Mouse (Mus musculus): ENCODE results near the gene Parp8.

The Parp8 gene

GRCm38 (mm10) chr13:116967459-116967858, 57.9 kb downstream of the Parp8 start:
- peak; percentile 40 for DNase-seq (ENCODE audit: low read depth, low spot score)

DNA sequence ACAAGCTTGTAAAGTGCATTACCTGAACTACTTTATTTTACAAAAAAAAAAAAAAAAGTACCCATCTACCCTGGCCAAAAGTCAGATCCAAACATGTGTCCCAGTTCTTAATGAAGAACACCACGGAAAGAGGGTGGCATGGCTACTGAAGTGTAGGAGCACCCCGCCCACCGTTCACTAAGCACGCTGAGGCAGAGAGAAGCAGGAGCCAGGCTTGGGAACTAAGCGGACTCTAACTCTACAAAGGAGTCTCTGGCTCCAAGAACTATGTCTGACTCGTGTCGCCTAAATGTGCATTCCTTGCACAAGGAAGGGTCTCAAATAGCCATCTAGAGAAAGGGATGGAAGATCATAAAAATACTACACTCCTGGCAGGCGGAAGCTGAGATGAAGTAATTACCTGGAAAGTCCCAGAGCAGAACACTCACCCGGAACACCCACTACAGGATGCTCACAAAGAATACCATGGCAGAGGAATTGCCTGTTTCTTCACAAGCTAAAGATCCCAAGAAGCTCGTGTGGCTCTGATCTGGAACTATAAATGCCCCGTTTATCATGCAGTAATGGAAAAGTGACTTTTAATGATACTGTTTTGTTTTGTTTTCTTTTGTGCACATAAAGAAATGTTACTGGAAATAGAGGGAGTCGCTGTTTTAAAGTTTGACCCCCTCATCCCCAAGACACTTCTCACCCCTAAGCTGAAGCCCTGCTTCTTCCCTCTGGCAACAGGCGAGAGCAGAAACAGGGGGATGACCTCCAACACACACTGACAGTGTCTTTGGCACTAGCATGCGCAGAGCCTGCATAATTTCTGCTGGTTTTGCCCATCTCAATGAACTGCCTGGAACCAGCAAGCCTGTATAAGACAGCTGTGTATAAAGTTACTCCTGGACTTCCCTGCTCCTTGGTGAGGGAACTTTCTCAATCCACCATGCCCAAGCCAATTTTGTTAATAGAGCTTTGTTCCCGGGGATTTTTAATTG, 62.6 kb downstream of the Parp8 start:
- DNase-seq (ENCODE audit: low read depth, low spot score): no peak

- no peak for DNase-seq (ENCODE audit: low read depth, low spot score)
Observed at GRCm38 (mm10) chr13:116958776-116959589, 66.4 kb downstream of the Parp8 start.

GRCm38 (mm10) chr13:116957577-116957976, 67.8 kb downstream of the Parp8 start:
- DNase-seq (ENCODE audit: low read depth, low spot score): no peak

DNA sequence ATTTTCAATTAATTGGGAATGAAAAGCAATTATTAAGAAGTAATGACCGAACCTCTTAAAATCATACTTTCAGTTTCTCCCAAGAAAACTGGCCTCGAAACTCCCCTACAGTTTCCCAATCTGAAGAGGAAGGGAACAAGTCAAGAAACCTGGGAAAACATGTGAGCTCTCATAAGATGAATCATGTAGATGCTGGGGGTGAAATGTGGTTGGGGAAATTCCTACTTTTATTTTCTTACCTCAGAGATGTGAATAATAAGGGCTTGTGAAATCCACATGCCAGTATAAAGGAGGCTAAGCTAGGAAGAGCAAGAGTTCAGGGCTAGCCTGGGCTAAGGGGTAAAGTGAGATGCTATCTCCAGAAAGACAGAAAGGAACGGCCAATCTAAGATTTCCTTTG, 74.0 kb downstream of the Parp8 start:
- DNase-seq (ENCODE audit: low read depth, low spot score): no peak

DNA sequence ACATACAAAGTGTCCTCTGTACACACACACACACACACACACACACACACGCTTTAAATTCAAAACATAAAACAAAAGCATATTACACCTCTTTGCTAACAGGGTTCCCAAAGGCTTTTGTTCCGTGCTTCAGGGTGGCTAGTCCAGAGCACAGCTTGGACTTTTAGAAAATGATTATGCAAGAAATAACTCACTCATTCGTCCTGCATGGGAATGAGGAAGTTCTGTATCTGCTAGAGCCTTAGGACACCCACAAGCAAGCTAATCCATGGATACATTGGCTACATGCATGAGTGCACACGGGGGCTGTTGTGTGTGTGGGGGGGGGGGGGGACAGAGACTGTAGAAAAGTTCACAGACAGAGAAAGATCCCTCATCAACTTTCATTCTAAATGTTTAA, 75.8 kb downstream of the Parp8 start:
- DNase-seq (ENCODE audit: low read depth, low spot score): no peak

- DNase-seq (ENCODE audit: low read depth, low spot score): no peak
Observed at GRCm38 (mm10) chr13:116949056-116949455, 76.3 kb downstream of the Parp8 start.

- no peak for DNase-seq (ENCODE audit: low read depth, low spot score)
Observed at GRCm38 (mm10) chr13:116948299-116948659, 77.1 kb downstream of the Parp8 start.

DNA sequence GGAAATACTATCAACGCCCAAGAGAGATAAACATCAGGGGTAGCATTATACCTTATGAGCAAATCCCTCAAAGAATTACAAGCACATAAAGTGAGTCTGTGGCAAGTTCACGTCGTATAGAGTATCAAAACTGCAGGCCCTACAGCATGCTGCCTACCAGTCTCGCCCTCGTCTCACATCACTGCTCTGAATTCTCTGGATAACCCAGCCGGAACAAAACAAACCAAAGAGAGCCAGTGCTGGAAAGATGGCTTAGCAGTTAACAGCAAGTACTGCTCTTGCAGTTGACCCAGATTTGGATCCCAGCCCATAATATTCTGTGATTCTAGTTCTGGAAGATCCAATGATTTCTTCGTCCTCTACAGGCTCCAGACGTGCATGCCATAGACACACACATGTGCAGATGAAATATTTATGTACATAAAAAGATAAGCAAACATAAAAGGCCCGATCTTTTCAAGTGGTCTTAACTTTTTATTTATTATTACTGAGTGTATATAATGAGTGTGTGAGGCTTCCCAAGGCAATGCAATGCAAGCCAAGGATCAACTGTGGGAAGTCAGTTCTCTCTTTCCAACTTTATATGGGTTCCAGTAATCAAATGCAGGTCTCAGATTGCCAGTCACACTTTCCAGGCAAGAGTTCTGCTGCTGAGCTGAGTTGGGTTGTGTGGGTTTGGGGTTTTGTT, 77.6 kb downstream of the Parp8 start:
- no peak for DNase-seq (ENCODE audit: low read depth, low spot score)

GRCm38 (mm10) chr13:116946566-116946965, 78.8 kb downstream of the Parp8 start:
- DNase-seq (ENCODE audit: low read depth, low spot score): no peak

DNA sequence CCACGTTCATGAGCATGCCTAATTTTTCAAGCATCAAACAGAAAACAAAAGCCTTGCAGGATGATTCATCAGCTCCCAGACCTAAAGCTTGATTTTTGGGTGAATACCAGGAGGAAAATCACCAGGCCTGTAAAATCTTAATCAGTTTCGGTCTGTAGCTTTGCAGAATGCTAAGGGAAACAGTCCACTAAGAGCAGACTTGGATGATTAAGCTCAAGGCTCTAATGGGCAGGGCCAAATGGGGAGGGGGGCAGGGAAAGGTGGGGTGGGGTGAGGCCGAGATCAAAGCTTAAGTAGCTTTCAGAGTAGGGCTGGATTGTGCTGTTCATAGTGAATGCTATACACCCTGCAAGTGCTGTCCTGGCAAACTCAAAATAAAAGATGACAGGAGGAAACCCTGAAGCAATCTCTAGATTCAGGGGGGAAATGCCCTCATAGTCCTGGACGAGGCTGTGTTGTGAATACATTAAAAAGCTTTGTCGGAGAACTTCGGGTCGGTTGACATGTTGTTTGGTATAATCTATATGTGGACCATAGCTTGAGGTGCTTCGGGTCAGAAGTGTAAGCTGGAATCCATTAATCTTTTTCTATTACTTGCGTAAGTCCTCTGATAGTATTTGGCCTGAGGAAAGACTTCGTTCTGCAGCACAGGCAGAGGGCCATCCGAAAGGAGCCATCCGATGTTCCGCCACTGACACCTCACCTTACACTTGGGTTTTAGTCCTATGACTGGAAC, 83.9 kb downstream of the Parp8 start:
- DNase-seq (ENCODE audit: low read depth, low spot score): no peak

DNA sequence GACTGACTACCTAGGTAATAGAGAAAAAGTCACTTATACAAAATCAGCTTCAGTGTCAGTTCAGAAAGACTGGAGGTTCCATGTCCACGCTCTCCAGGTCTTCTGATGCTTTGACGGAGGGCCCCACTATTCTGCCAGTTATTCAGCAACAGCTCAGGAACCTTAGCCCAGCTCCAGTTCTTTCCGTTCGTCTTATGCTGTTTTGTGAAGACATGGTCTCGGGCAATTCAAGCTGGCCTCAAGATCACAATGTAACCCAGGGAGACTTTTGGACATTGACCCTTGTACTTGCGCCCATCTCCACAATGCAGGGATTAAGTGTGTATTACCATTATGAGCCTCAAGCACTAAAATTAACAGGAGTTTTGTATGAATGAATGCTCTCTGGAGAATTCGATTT, 84.6 kb downstream of the Parp8 start:
- DNase-seq (ENCODE audit: low read depth, low spot score): no peak

DNA sequence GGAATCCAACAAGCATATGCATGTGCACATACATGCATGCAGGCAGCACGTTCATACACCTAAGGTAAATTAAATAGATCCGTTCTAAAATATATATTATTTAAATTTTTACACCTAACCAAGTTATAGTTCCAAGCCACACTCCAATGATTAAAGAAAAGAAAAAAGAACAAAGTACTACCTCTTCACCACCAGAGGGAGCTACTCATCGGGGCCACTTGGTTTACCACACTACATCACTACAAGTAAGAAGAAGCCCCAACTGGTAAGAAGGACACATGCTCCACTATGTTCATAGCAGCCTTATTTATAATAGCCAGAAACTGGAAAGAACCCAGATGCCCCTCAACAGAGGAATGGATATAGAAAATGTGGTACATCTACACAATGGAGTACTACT, 88.3 kb downstream of the Parp8 start:
- DNase-seq (ENCODE audit: low read depth, low spot score): peak; percentile 64

GRCm38 (mm10) chr13:116917387-116917930, 107.9 kb downstream of the Parp8 start:
- no peak for DNase-seq (ENCODE audit: low read depth, low spot score)

DNA sequence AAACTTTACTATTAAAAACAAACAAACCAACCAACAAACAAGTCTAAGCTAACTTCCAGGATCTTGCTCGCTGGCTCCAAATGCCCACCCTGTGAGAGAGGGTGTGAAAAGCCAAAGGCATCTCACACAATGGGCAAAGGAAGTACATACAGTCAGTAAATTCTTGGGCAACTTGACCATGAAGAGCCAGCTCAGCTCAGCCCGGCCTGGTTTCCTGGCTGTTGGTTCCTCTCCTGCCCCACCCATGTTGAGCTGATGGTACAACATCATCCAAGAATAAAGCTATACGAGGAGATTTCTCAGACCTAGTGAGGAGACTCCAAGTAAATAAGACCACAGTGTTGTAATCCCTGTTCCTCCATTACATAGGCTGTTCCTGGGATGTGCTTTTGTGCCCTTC, 117.1 kb downstream of the Parp8 start:
- DNase-seq (ENCODE audit: low read depth, low spot score): no peak

- no peak for DNase-seq (ENCODE audit: low read depth, low spot score)
Observed at GRCm38 (mm10) chr13:116903394-116903793, 121.9 kb downstream of the Parp8 start.

DNA sequence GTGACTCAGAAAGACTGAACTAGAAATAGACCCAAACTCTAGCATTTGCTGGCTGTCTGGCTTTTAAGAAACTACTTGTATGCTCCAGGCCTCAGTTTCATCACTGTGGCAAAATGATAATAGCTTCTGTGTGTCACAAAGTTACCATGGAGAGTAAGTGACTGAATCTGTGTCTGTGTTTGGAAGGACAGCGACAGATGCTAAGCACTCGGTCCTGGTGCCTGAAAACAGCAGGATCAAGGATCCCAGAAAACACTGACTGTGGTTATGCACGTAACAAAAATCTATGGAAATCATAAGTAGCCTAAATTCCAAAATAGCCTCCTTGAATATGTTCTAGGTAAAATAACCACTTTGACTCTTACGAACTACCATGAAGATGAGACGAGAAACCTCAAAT, 126.9 kb downstream of the Parp8 start:
- DNase-seq (ENCODE audit: low read depth, low spot score): no peak

GRCm38 (mm10) chr13:116897711-116898110, 127.6 kb downstream of the Parp8 start:
- DNase-seq (ENCODE audit: low read depth, low spot score): no peak

DNA sequence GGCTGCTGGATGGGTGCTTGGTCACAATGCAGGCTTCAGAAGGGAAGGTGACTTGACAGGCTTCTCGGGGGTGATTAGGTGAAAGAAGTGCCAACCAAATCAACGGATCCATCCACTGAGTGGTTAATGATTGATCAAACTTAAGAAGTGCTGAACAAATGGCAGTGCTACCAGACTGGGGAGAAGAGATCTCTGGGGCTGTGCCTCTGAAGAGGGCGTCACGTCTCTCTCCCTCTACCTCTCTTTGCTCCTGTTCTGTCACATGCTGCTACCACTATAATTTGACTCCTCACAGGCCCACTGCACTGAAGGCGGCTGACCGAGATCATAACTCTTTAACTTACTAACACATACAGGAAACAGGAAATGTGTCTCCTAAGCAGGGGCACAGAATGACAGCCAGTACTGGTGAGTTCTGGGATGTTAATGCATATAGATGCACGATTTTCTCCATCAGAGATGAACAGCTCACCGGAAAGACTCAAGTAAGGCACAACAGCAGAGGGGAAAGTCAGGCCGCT, 140.9 kb downstream of the Parp8 start:
- DNase-seq (ENCODE audit: low read depth, low spot score): no peak

- DNase-seq (ENCODE audit: low read depth, low spot score): no peak
Observed at GRCm38 (mm10) chr13:116882226-116882625, 143.1 kb downstream of the Parp8 start.

Measured in CD4-positive, CD25-positive, alpha-beta regulatory T cell, adult 2 months (primary cell).